Mouse (Mus musculus) forebrain, embryonic 16.5 days (tissue): ENCODE measurements at regions not wholly inside any gene's neighbourhood (a gene's known extent, or its start where the extent isn't known, plus 50 kb on each side); places are given as distances from the start of the nearest gene placed in this dataset.

Experiments used
- ATAC-seq: fragments of 200-750 bp; cut with Nextera tagmentation; 2 replicates; pipeline ENCODE4 v1.8.0; 2017; ENCODE audit warnings: mild to moderate bottlenecking, moderate library complexity
- H3K27ac ChIP-seq: fragments of 300-500 bp; sonication (generic); 2 replicates; pipeline ENCODE4 v1.5.1; 2014; ENCODE audit warnings: low read length, control low read depth
- H3K27me3 ChIP-seq: fragments of 300-500 bp; sonication (generic); replicated peaks from 2 replicates; pipeline ENCODE4 v1.6.1; 2014; ENCODE audit warnings: low read length; ENCODE audit not compliant: control insufficient read depth, insufficient read depth
- H3K36me3 ChIP-seq: fragments of 300-500 bp; sonication (generic); 2 replicates; pipeline ENCODE4 v1.6.1; 2014; ENCODE audit not compliant: control insufficient read depth, insufficient read depth
- H3K4me1 ChIP-seq: fragments of 300-500 bp; sonication (generic); replicated peaks from 2 replicates; pipeline ENCODE4 v1.6.1; 2014; ENCODE audit warnings: low read length; ENCODE audit not compliant: control insufficient read depth, insufficient read depth
- H3K4me2 ChIP-seq: fragments of 300-500 bp; sonication (generic); 2 replicates; pipeline ENCODE4 v1.6.1; 2014; ENCODE audit warnings: mild to moderate bottlenecking, low read length, control low read depth
- H3K4me3 ChIP-seq: fragments of 300-500 bp; sonication (generic); replicated peaks from 2 replicates; pipeline ENCODE4 v1.5.1; 2014; ENCODE audit warnings: mild to moderate bottlenecking, low read length, control low read depth
- H3K9ac ChIP-seq: fragments of 300-500 bp; sonication (generic); replicated peaks from 2 replicates; pipeline ENCODE4 v1.6.1; 2014; ENCODE audit warnings: low read depth, low read length, control low read depth
- H3K9me3 ChIP-seq: fragments of 300-500 bp; sonication (generic); 2 replicates; pipeline ENCODE4 v1.6.1; 2016; ENCODE audit warnings: low read length; ENCODE audit not compliant: control insufficient read depth
- WGBS: fragments of 180-500 bp; shearing (Covaris S2); extraction: QIAGEN DNeasy Blood & Tissue Kit; methylation state at CpG from one replicate; pipeline ENCODE4 v1.1.7; 2014; 5-methylcytosine and 5-hydroxymethylcytosine counted together

DNA sequence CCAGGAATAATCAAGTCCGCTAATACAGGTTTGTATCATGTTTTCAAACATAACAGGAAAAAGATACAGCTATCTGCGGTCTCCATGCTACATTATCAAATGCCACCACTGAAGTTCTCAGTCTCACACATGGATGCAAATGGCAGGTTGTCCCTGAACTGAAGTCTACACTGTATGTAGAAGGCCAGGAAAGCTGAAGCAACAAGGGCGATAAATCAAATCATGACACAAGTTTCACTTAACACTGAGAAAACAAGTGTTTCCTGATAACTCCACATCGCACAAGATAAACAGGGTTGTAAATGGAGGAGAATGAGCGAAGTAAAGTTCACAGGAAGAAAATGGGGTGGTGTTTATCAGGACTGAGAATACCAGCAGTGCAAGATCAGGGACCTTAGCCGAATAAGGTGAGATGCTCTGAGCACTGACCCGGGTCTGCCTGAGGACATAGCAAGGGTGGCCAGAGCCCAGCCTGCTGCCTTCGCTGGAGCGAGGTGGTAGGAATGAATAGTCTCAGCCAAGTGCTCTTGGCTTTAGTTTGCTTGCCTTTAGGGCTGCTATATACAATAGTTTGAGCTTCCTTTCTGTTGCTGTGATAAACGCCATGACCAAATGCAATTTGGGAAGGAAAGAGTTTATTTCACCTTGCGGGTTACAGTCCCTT is 196.3 kb upstream of the Nfe2l3 start:
- Histone ChIP-seq H3K9ac (no peak overlapping the region), H3K9me3 (peaks cover 2% of the 10 kb centered on the region; the same call in 1 of the 2 replicates), H3K4me3 (no peak overlapping the region), H3K27ac (no peak overlapping the region), H3K36me3 (no peaks in the 10 kb centered on the region), H3K4me2 (no peak overlapping the region), H3K4me1 (no peaks in the 10 kb centered on the region), H3K27me3 (no peaks in the 10 kb centered on the region)
- WGBS, result 94% methylated on average over 11 of the region's 11 CpGs
- no peak for ATAC-seq

- H3K27ac ChIP-seq, result no peak overlapping the region
- ATAC-seq, result no peak
- no peaks in the 10 kb centered on the region for H3K27me3 ChIP-seq
- no peak overlapping the region for H3K9ac ChIP-seq
- no peaks in the 10 kb centered on the region for H3K36me3 ChIP-seq
- H3K9me3 ChIP-seq, result peaks cover 9% of the 10 kb centered on the region; the same call in 1 of the 2 replicates
- no peaks in the 10 kb centered on the region for H3K4me1 ChIP-seq
- H3K4me2 ChIP-seq, result no peak overlapping the region
- WGBS, result 79% methylated on average over 3 of the region's 3 CpGs
- H3K4me3 ChIP-seq, result no peak overlapping the region
These were observed 192.4 kb upstream of the Nfe2l3 start for GRCm38 (mm10) chr6:51240039-51240438.

DNA sequence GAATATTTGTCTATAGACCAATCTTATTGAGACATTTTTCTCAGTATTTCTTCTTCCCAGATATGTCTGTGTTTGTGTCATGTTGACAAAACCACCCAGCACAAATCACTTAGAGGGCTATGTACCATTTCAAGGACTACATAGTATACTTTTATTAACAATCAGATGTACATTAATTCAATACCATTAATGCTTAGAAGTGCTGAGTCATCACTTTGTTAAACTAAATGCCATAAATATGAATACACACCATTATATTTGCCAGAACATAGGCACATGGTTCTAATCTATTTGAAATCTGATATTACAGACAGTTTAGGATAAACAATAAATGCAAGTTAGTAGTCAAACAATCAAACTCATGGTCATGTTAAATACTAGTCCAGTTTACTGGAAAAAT is 182.2 kb upstream of the Nfe2l3 start:
- Histone ChIP-seq H3K9ac (no peak overlapping the region), H3K27ac (no peak overlapping the region), H3K9me3 (no peaks in the 10 kb centered on the region), H3K4me2 (no peak overlapping the region), H3K27me3 (no peaks in the 10 kb centered on the region), H3K4me3 (no peak overlapping the region), H3K4me1 (no peaks in the 10 kb centered on the region), H3K36me3 (no peaks in the 10 kb centered on the region)
- no peak for ATAC-seq

DNA sequence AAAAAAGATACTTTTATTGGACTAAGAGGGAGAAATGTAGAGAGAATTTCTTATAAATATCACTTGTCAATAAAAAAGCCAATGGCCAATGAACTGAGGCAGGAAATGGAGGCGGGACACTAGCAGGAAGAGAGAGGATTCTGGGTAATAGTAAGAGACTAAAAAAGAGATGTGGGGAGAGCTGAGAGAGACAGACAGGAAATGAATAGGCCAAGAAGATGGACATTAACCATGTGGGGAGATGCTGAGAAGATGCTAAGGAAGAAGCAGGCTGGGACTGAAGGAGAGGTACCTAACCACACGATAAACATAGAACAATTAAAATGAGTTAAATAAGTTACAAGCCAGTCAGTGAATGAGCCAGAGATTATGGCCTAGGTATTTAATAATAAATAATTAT is 181.0 kb upstream of the Nfe2l3 start:
- no peak overlapping the region for H3K27ac ChIP-seq
- H3K9ac ChIP-seq, result no peak overlapping the region
- H3K4me2 ChIP-seq, result no peak overlapping the region

GRCm38 (mm10) chr6:51252721-51253120 is 179.7 kb upstream of the Nfe2l3 start:
- no peak overlapping the region for H3K27ac ChIP-seq
- H3K4me3 ChIP-seq, result no peak overlapping the region
- no peaks in the 10 kb centered on the region for H3K9me3 ChIP-seq
- H3K9ac ChIP-seq, result no peak overlapping the region
- H3K27me3 ChIP-seq, result no peaks in the 10 kb centered on the region
- ATAC-seq, result no peak
- WGBS, result 85% methylated on average over 3 of the region's 3 CpGs
- H3K4me1 ChIP-seq, result no peaks in the 10 kb centered on the region
- H3K4me2 ChIP-seq, result no peak overlapping the region
- no peaks in the 10 kb centered on the region for H3K36me3 ChIP-seq

More for the DNA sequence above, 181.0 kb upstream of the Nfe2l3 start:
- H3K4me3 ChIP-seq, result no peak overlapping the region
- H3K36me3 ChIP-seq, result no peaks in the 10 kb centered on the region
- 98% methylated on average over 2 of the region's 2 CpGs for WGBS
- no peaks in the 10 kb centered on the region for H3K9me3 ChIP-seq
- ATAC-seq, result no peak
- H3K27me3 ChIP-seq, result no peaks in the 10 kb centered on the region
- H3K4me1 ChIP-seq, result no peaks in the 10 kb centered on the region

DNA sequence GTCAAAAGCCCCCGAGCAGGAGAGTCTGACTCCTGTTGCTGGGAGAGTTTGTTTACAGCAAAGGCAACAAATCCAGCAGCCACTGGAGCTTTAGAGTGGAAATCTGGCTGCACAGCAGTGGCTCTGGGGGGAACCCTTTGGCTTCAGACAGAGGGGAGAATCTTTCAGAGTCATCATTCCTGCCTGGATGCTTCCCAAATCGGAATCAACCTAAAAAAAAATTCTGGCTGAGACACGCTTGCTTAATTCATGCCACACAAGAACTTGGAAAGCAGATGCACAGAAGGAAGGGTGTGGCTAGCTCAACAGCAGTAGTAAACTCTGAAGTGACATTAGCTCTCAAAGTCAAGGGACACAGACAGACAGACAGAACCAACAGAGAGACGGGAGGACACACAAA is 175.8 kb upstream of the Nfe2l3 start:
- H3K9ac ChIP-seq, result no peak overlapping the region
- no peak overlapping the region for H3K4me2 ChIP-seq
- H3K9me3 ChIP-seq, result 0 out of 2 replicates have a peak, but pooled peaks cover 4% of the 10 kb centered on the region
- 60% methylated on average over 4 of the region's 4 CpGs for WGBS
- no peaks in the 10 kb centered on the region for H3K4me1 ChIP-seq
- no peak for ATAC-seq
- no peaks in the 10 kb centered on the region for H3K36me3 ChIP-seq
- no peaks in the 10 kb centered on the region for H3K27me3 ChIP-seq
- no peak overlapping the region for H3K4me3 ChIP-seq
- H3K27ac ChIP-seq, result no peak overlapping the region

- no peak for ATAC-seq
- Histone ChIP-seq H3K4me1 (no peaks in the 10 kb centered on the region), H3K27me3 (no peaks in the 10 kb centered on the region)
These were observed 174.9 kb upstream of the Nfe2l3 start for GRCm38 (mm10) chr6:51257524-51257923.

DNA sequence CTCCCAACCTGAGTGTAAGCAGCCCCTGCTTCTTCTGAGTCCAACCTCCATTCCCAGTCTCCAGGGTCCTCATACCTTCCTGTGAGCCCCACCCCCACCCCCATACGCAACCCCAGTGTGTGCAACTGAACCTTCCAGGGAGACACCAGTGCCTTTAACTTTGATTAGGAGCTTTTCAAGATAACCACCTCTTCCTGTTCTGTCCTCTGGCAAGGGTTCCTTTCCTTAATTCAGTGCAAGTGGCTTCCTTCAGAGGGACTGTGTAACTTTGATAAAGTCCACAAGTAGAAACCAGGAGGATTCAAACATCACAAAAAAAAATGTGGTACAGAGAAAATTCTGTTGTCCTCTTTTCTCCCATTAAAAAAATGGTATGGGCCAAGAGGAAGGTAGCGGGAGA is 174.2 kb upstream of the Nfe2l3 start:
- no peak overlapping the region for H3K27ac ChIP-seq
- WGBS, result 91% methylated on average over 2 of the region's 2 CpGs
- no peak for ATAC-seq

More at GRCm38 (mm10) chr6:51257524-51257923, 174.9 kb upstream of the Nfe2l3 start:
- Histone ChIP-seq H3K27ac (no peak overlapping the region), H3K4me2 (no peak overlapping the region), H3K4me3 (no peak overlapping the region), H3K9me3 (0 out of 2 replicates have a peak, but pooled peaks cover 4% of the 10 kb centered on the region), H3K36me3 (no peaks in the 10 kb centered on the region), H3K9ac (no peak overlapping the region)
- 77% methylated on average over 6 of the region's 6 CpGs for WGBS

DNA sequence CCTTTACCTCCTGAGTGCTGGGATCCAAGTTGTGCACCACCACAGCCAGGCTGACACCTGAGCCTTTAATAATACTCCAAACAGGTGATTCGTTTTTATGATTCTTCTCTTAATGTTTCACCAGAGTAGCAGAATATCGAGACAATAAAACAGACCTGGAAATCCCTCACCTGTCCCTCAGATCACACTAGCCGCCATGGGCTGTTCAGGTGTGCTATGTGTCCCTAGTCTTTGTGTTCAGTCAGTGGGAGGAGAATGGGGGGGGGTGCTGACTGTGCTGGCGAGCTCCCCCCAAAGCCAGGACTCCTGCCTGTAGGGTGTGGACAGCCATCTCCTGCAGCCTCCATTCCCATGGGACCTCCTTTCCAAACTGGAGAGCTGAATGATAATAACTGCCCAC is 168.9 kb upstream of the Nfe2l3 start:
- 0 out of 2 replicates have a peak, but pooled peaks cover 4% of the 10 kb centered on the region for H3K9me3 ChIP-seq
- no peak overlapping the region for H3K4me2 ChIP-seq
- H3K27ac ChIP-seq, result no peak overlapping the region
- H3K27me3 ChIP-seq, result no peaks in the 10 kb centered on the region
- no peaks in the 10 kb centered on the region for H3K36me3 ChIP-seq
- no peak overlapping the region for H3K9ac ChIP-seq
- H3K4me1 ChIP-seq, result no peaks in the 10 kb centered on the region
- ATAC-seq, result no peak
- WGBS, result 88% methylated on average over 4 of the region's 4 CpGs
- H3K4me3 ChIP-seq, result no peak overlapping the region

More for the DNA sequence above, 174.2 kb upstream of the Nfe2l3 start:
- no peak overlapping the region for H3K4me3 ChIP-seq
- no peak overlapping the region for H3K4me2 ChIP-seq
- H3K36me3 ChIP-seq, result no peaks in the 10 kb centered on the region
- H3K9ac ChIP-seq, result no peak overlapping the region
- H3K9me3 ChIP-seq, result 0 out of 2 replicates have a peak, but pooled peaks cover 4% of the 10 kb centered on the region
- no peaks in the 10 kb centered on the region for H3K27me3 ChIP-seq
- no peaks in the 10 kb centered on the region for H3K4me1 ChIP-seq

- no peak overlapping the region for H3K4me3 ChIP-seq
- no peak for ATAC-seq
- WGBS, result 92% methylated on average over 3 of the region's 3 CpGs
- H3K9me3 ChIP-seq, result 0 out of 2 replicates have a peak, but pooled peaks cover 4% of the 10 kb centered on the region
- peaks cover 6% of the 10 kb centered on the region for H3K4me1 ChIP-seq
- no peak overlapping the region for H3K9ac ChIP-seq
- H3K4me2 ChIP-seq, result no peak overlapping the region
- H3K27ac ChIP-seq, result no peak overlapping the region
- 0 out of 2 replicates have a peak, but pooled peaks cover 2% of the 10 kb centered on the region for H3K27me3 ChIP-seq
- H3K36me3 ChIP-seq, result no peaks in the 10 kb centered on the region
These were observed 167.1 kb upstream of the Nfe2l3 start for GRCm38 (mm10) chr6:51265329-51265728.
